Mouse (Mus musculus): Measurements from ENCODE around the gene Cdc25b.

Gene Cdc25b

DNA sequence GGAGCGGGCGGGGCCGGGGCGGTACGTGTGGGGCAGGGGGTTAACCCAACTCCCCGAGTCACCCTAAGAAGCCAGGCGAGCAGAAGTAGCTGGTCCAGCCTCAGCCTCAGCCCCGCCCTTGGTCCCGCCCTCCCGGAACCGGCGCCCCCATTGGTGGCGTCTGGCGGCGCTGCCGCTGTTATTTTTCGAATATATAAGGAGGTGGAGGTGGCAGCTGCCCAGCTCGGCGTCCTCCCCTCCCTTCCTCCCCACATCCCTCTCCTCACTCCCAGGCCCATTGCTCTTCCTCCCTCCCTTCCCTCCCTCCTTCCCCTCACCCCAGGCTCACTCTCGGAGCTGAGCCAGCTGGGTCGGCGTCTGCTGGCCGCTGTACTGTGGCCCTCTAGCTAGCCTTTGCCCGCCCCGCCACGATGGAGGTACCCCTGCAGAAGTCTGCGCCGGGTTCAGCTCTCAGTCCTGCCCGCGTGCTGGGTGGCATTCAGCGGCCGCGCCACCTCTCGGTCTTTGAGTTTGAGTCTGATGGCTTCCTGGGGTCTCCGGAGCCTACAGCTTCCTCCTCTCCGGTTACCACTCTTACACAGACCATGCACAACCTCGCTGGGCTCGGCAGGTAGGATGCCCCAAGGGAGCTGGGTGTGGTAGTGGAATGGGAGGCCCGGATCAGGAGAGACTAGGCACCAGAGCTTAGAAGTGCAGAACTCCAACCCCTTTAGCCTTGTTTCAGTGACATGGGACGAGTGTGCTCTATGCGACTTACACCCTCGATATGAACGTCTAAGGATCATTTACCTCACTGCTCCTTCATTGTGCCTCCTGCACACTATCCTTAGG, at the start of gene Cdc25b, which contains the start of gene Spef1:
TSS of gene Cdc25b (plus strand) at position 179 of the 831 bp plus-strand sequence.
TSS of gene Spef1 (minus strand) at position 512 of the 831 bp plus-strand sequence.
- peak; percentile 92 for DNase-seq

GRCm38 (mm10) chr2:131138296-131138695, 48.5 kb upstream of the Cdc25b start:
- DNase-seq: peak; percentile 3

- DNase-seq: peak; percentile 5
Observed at GRCm38 (mm10) chr2:131138760-131139159, 48.0 kb upstream of the Cdc25b start.

- DNase-seq: peak; percentile 5
Observed at GRCm38 (mm10) chr2:131139287-131139686, 47.5 kb upstream of the Cdc25b start.

GRCm38 (mm10) chr2:131139886-131140532, 46.7 kb upstream of the Cdc25b start:
- DNase-seq: peak; percentile 60

DNA sequence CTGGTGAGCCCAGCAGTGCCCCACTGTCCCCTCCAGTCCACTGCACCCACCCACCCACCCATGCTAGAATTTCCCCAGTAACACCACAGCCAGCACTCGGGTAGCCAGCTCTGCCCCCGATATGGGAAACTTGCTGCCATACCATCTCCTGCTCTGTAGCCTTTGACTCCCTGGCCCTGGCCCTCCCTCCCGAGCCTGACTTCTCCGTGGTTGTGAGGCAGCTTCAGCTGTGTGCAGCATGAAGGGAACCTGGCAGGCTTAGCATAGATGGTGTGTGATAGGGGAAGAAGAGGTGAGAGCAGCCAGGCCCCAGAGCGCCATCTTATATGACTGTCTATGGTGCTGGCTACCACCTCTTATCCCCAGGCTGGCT, 46.2 kb upstream of the Cdc25b start:
- DNase-seq: no peak

- DNase-seq: no peak
Observed at GRCm38 (mm10) chr2:131141336-131141986, 45.3 kb upstream of the Cdc25b start.

GRCm38 (mm10) chr2:131142592-131142991, 44.2 kb upstream of the Cdc25b start:
- peak; percentile 91 for DNase-seq

- no peak for DNase-seq
Observed at GRCm38 (mm10) chr2:131143007-131143780, 43.6 kb upstream of the Cdc25b start.

- no peak for DNase-seq
Observed at GRCm38 (mm10) chr2:131145121-131145520, 41.6 kb upstream of the Cdc25b start.

GRCm38 (mm10) chr2:131145536-131145935, 41.2 kb upstream of the Cdc25b start:
- DNase-seq: no peak

DNA sequence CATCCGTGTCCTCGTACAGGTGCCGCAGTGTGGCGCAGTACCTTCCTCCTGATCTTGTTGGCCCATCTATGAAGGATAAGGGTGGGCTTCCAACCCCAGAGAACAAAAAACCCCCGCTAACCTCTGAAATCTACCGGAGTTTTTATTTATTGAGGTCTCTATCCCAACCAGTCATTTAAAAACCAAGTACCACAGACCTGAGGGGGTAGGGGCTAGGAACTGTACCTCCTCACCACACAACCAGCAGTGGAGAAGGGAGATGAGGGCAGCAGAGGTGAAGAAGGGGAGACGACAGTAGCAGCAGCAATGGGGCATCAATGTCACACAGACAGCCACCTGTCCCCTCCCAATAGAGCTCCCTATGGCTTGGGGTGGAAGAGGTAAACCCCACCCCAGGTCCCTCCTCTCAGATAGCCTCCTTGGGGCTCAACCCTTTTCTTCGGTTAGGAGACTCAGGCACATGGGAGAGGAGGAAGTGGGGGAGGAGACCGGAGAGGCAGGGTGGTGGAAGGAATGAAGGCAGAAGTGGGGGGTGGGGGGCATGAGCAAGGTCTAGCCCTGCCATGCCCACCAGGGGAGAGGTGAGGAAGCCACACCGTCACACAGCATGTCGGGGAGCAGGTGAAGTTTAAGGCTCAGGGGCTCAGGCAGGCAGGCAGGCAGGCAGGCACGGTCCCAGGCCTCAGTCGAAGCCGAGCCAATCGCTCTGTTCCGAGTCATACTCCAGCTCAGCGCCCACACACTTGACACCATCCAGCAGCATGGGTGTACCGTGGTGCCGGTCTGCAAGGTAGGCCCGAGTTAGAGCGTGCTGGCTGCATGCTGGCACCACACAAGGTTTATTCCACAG, 40.3 kb upstream of the Cdc25b start:
- DNase-seq: no peak

- no peak for DNase-seq
Observed at GRCm38 (mm10) chr2:131147043-131147365, 39.7 kb upstream of the Cdc25b start.

- DNase-seq: no peak
Observed at GRCm38 (mm10) chr2:131148353-131149253, 38.1 kb upstream of the Cdc25b start.

- DNase-seq: no peak
Observed at GRCm38 (mm10) chr2:131149254-131149578, 37.5 kb upstream of the Cdc25b start.

GRCm38 (mm10) chr2:131152166-131152730, 34.5 kb upstream of the Cdc25b start:
- no peak for DNase-seq

- no peak for DNase-seq
Observed at GRCm38 (mm10) chr2:131154036-131154435, 32.7 kb upstream of the Cdc25b start.

DNA sequence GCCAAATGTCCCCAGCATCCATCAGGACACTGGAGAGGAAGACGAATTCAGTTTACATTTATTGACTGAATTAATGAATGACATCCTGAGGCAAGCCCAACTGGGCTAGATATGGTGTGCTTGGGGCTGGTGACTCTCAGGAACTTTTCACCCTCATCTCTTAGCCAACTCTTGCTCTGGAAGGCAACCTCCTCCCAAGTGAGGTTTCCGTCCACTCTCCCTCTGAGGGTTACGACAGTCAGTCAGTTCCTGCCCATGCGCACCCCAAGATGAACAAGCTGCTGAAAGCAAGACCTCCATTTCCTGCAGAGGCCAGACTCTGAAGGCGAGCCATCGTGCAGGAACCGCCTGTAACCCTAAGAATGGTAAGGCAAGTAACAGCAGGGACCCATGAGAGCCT, 29.8 kb upstream of the Cdc25b start:
- DNase-seq: no peak

DNA sequence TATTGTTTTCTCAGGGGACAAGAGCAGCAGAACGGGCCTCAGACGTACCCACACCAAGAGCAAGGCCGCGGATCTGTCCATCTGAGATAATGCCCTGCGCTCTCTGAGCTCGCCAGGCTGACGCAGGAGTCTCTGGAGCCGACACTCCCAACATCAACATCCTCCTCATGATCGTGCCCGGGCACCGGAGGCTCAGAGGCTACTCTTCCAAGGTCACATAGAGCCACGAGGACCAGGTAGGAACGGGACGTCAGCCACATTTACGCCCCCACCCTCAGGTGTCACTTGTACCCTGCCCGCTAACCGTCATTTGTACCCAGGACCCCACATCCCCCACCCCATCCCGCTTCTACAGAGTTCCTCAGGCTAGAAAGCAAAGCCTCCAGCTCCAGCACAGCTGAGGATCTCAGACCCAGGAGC, 27.2 kb upstream of the Cdc25b start:
- peak; percentile 61 for DNase-seq

- peak; percentile 99 for DNase-seq
Observed at GRCm38 (mm10) chr2:131159938-131160581, 26.7 kb upstream of the Cdc25b start, which contains the start of gene 1700037H04Rik. 1700037H04Rik (minus strand) TSS chr2:131160081.
